Mouse (Mus musculus): Measurements from ENCODE around the gene Zfp869. TPM values are rescaled to one million over a fixed set of nuclear protein-coding genes. Genes with fewer than 3 reads are reported as not detected.
"Not testable (repeated sequence)": the region's sequence is repeated elsewhere in the genome, so short reads cannot be mapped to it uniquely, and the experiment has no call there.

Zfp869 gene
- polyA plus RNA-seq, 1 experiment from 2014 or later = 7.9 TPM

DNA sequence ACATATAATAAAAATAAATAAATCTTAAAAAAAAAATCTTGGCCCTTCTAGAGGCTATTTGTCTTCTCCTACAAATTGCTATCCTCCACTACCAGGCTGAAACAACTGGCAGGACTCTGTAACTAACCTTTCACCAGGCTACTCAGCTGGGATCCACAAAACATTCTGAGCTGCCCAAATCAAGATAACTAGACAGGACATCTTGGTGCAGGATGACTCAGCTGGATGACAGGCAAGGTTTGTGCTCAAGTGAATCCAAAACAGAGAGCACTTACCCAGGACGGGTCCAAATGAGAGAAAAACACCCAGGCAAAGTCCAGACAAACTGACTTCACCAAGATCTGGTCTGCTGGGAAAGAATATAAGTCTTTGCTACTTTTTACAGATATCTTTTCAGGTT, 25.0 kb upstream of the Zfp869 start:
- no peaks in the 10 kb centered on the region for H3K36me3 ChIP-seq (replicated peaks; ENCODE audit: insufficient read depth, low read length)
- WGBS (ENCODE audit: insufficient replicate concordance) = 67% methylated on average over 1 of the region's 1 CpGs
- ATAC-seq = no peak
- no peak overlapping the region for H3K4me3 ChIP-seq (ENCODE audit: low read depth, low read length)
- H3K4me2 ChIP-seq (ENCODE audit: low read depth, low read length) = no peak overlapping the region
- H3K27me3 ChIP-seq (ENCODE audit: insufficient read depth, low read length) = no peaks in the 10 kb centered on the region
- H3K27ac ChIP-seq (ENCODE audit: low read depth) = no peak overlapping the region
- H3K9me3 ChIP-seq (ENCODE audit: low read length) = no peaks in the 10 kb centered on the region
- no peaks in the 10 kb centered on the region for H3K4me1 ChIP-seq (ENCODE audit: insufficient read depth)
- H3K9ac ChIP-seq (replicated peaks) = no peak overlapping the region
- TF ChIP-seq EP300 (IDR thresholded peaks at IDR 0.05; ENCODE audit: low read depth) (no peak), CTCF (IDR thresholded peaks at IDR 0.05; ENCODE audit: low read depth) (no peak)
- no peak for DNase-seq

DNA sequence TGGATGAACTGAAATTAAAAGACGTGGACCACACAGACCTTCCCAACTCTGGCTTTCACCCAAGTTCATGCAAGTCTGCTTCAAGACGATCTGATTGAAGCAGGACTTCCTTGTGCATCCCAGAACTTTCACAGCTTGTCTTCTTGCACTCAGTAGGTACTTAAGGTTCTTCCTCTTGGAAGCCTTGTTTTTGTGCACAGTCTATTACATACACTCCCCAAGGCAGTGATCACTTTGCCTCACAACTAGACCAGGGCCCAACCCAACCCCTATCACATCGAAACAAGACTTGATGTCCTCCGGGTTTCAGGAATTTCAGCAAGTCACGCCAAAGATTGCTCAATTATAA, 6.7 kb upstream of the Zfp869 start:
- H3K4me3 ChIP-seq (ENCODE audit: low read depth, low read length) = peak overlapping the region; percentile 81
- H3K27me3 ChIP-seq (ENCODE audit: insufficient read depth, low read length) = no peaks in the 10 kb centered on the region
- H3K36me3 ChIP-seq (replicated peaks; ENCODE audit: insufficient read depth, low read length) = peaks cover 15% of the 10 kb centered on the region; the same call in 1 of the 2 replicates
- H3K27ac ChIP-seq (ENCODE audit: low read depth) = 0 out of 2 replicates have a peak overlapping the region, but pooled peaks have one; percentile 19
- 0 out of 2 replicates have a peak, but pooled peaks have one; percentile 0 for ATAC-seq
- H3K4me1 ChIP-seq (ENCODE audit: insufficient read depth) = peaks cover 12% of the 10 kb centered on the region
- 32% methylated on average over 5 of the region's 5 CpGs for WGBS (ENCODE audit: insufficient replicate concordance)
- H3K4me2 ChIP-seq (ENCODE audit: low read depth, low read length) = peak overlapping the region; percentile 71
- DNase-seq = no peak
- no peak for TF ChIP-seq EP300 (IDR thresholded peaks at IDR 0.05; ENCODE audit: low read depth)
- no peak for TF ChIP-seq CTCF (IDR thresholded peaks at IDR 0.05; ENCODE audit: low read depth)
- H3K9ac ChIP-seq (replicated peaks) = no peak overlapping the region
- H3K9me3 ChIP-seq (ENCODE audit: low read length) = no peaks in the 10 kb centered on the region

DNA sequence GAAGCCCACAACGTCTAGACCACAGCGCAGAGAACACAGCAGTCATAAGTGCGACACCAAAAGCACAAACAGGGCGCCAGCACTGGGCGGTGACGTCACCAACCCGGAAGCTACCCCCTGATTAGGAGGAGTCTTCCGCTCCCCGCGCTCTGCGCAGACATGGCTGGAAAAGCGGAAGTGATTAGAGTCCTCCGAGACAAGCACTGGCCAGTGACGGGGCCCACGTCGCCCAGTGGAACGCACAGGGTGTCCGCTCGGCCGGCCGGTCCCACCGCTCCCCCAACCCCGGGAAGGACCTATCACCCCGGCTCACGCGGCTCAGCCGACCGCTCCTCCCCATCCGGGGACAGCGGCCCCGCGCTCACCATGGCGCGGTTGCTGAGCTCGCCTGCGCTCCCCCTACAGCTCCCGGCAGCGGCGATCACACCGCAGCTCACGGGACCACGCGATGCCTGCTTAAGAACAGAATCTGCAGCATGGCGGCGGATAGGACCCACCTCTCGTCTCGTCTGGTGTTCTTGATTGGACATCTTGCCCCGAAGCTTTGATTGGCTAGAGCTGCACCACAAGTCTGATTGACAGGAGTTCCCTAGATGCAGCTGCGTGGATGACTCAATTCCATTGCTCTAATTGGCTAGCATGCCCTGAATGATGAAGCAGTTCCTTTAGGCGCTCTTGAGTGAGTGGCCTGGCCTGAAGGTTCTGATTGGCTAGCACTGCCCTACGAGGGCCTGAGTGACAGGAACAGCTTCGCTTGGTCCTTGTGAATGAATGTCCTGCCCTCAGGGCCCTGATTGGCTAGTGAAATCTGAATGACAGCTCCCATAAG, 6.1 kb upstream of the Zfp869 start:
- H3K27ac ChIP-seq (ENCODE audit: low read depth) = peak overlapping the region; percentile 99
- H3K4me3 ChIP-seq (ENCODE audit: low read depth, low read length) = peak overlapping the region; percentile 81
- DNase-seq = peak; percentile 94

DNA sequence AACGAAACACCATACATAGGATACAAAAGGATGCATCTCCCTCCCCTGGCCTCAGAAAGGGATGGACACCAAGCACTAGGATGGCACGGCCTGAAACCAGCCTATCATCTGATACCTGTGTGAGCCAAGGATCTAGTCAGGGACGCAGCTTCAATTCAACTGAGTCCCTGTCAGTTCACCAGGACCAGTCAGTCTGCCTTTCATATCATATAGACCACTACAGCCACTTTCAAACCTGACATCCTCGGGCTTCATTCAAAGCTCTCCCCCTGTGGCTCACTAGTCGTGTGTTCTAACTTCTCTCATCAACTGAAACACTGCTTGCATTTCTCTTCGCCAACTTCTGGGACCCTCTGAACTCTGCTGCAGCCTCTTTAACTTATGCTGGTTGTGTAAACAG, 4.8 kb upstream of the Zfp869 start:
- Histone ChIP-seq H3K27ac (ENCODE audit: low read depth) (no peak overlapping the region), H3K9ac (replicated peaks) (peak overlapping the region; percentile 53), H3K27me3 (ENCODE audit: insufficient read depth, low read length) (no peaks in the 10 kb centered on the region), H3K9me3 (ENCODE audit: low read length) (no peaks in the 10 kb centered on the region), H3K36me3 (replicated peaks; ENCODE audit: insufficient read depth, low read length) (peaks cover 23% of the 10 kb centered on the region), H3K4me1 (ENCODE audit: insufficient read depth) (peaks cover 12% of the 10 kb centered on the region), H3K4me3 (ENCODE audit: low read depth, low read length) (peak overlapping the region; percentile 81), H3K4me2 (ENCODE audit: low read depth, low read length) (peak overlapping the region; percentile 63)
- 80% methylated on average over 6 of the region's 6 CpGs for WGBS (ENCODE audit: insufficient replicate concordance)
- no peak for TF ChIP-seq EP300 (IDR thresholded peaks at IDR 0.05; ENCODE audit: low read depth)
- no peak for TF ChIP-seq CTCF (IDR thresholded peaks at IDR 0.05; ENCODE audit: low read depth)
- ATAC-seq = no peak
- DNase-seq = no peak

More for the DNA sequence above, 6.1 kb upstream of the Zfp869 start:
- H3K4me2 ChIP-seq (ENCODE audit: low read depth, low read length) = peak overlapping the region; percentile 71
- H3K4me1 ChIP-seq (ENCODE audit: insufficient read depth) = peaks cover 12% of the 10 kb centered on the region
- peak; percentile 96 for ATAC-seq
- H3K9me3 ChIP-seq (ENCODE audit: low read length) = no peaks in the 10 kb centered on the region
- peaks cover 20% of the 10 kb centered on the region for H3K36me3 ChIP-seq (replicated peaks; ENCODE audit: insufficient read depth, low read length)
- TF ChIP-seq CTCF (IDR thresholded peaks at IDR 0.05; ENCODE audit: low read depth) (no peak), EP300 (IDR thresholded peaks at IDR 0.05; ENCODE audit: low read depth) (peak; percentile 25; the same call in 1 of the 2 replicates)
- H3K27me3 ChIP-seq (ENCODE audit: insufficient read depth, low read length) = no peaks in the 10 kb centered on the region
- peak overlapping the region; percentile 89 for H3K9ac ChIP-seq (replicated peaks)
- under 1% methylated on average over 52 of the region's 52 CpGs for WGBS (ENCODE audit: insufficient replicate concordance)

DNA sequence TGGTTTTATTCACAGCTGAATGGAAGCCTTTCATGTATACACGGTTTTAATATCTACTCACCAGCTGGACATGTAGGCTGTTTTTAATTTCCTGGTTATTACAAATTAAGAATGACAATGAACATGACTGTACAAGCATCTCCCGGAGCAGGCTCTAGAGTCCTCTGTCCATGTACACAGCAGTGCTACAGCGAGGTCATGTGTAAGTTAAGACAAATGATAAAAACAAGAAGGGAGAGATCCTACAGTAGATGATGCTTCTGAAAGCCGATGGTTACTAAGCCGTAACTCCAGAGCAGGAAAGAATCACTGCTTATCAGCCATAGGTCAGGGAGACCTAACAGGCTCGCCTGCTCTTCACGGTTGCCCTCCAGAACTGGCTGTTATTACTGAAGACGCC, 3.0 kb upstream of the Zfp869 start:
- no peak for DNase-seq
- ATAC-seq = no peak
- TF ChIP-seq EP300 (IDR thresholded peaks at IDR 0.05; ENCODE audit: low read depth) (no peak), CTCF (IDR thresholded peaks at IDR 0.05; ENCODE audit: low read depth) (no peak)
- no peak overlapping the region; the same call in 1 of the 2 replicates for H3K9ac ChIP-seq (replicated peaks)
- H3K27ac ChIP-seq (ENCODE audit: low read depth) = no peak overlapping the region
- no peaks in the 10 kb centered on the region for H3K27me3 ChIP-seq (ENCODE audit: insufficient read depth, low read length)
- no peaks in the 10 kb centered on the region for H3K9me3 ChIP-seq (ENCODE audit: low read length)
- H3K4me2 ChIP-seq (ENCODE audit: low read depth, low read length) = no peak overlapping the region
- peaks cover 12% of the 10 kb centered on the region for H3K4me1 ChIP-seq (ENCODE audit: insufficient read depth)
- H3K36me3 ChIP-seq (replicated peaks; ENCODE audit: insufficient read depth, low read length) = peaks cover 41% of the 10 kb centered on the region
- no peak overlapping the region for H3K4me3 ChIP-seq (ENCODE audit: low read depth, low read length)
- 83% methylated on average over 8 of the region's 8 CpGs for WGBS (ENCODE audit: insufficient replicate concordance)

DNA sequence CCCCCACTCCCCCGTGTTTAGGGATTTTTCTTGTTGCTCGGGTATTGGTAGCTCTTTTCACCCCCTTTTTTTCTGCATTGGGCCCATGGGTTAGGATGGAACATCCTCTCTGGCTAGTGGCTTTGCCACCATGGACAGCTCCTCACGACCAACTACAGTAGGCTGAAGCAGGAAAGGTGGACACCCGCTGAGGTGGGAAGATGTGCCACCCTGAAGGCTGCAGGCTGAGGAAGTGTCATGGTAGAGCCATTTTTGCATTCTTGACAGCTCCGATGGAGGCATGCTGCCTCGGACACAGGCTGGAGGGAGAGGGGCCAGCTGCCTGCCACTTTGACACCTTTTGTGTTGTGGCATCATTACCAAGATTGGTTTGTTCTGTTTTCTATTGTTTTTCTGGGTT, 8.7 kb downstream of the Zfp869 start:
- no peak for ATAC-seq
- Histone ChIP-seq H3K27ac (ENCODE audit: low read depth) (no peak overlapping the region), H3K9me3 (ENCODE audit: low read length) (peaks cover 6% of the 10 kb centered on the region; the same call in 1 of the 2 replicates), H3K4me2 (ENCODE audit: low read depth, low read length) (no peak overlapping the region), H3K27me3 (ENCODE audit: insufficient read depth, low read length) (no peaks in the 10 kb centered on the region), H3K4me3 (ENCODE audit: low read depth, low read length) (no peak overlapping the region), H3K9ac (replicated peaks) (no peak overlapping the region), H3K4me1 (ENCODE audit: insufficient read depth) (no peaks in the 10 kb centered on the region), H3K36me3 (replicated peaks; ENCODE audit: insufficient read depth, low read length) (peaks cover 34% of the 10 kb centered on the region)
- no peak for DNase-seq
- no peak for TF ChIP-seq CTCF (IDR thresholded peaks at IDR 0.05; ENCODE audit: low read depth)
- no peak for TF ChIP-seq EP300 (IDR thresholded peaks at IDR 0.05; ENCODE audit: low read depth)
- 66% methylated on average over 6 of the region's 6 CpGs for WGBS (ENCODE audit: insufficient replicate concordance)

DNA sequence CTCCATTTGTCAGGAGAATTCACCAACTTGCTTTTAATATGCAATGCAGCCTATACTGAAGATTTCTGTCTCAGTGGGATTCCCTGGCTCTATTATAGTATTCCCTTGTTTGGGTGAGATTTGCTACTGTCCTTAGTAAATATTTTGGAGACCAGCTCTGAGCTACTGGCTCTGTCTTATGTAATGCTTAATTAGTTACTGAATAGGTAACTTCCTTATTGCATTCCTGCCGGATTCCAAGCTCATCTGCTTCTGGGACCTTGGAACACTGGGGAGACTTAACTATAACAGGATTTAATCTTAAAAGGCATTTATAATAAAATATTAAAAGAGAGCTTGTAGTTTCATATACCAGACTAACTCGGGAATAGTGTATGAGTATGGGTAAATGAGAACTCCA, 45.5 kb downstream of the Zfp869 start:
- not testable (repeated sequence) for H3K9me3 ChIP-seq (ENCODE audit: low read length); ATAC-seq; H3K4me2 ChIP-seq (ENCODE audit: low read depth, low read length); DNase-seq; H3K27me3 ChIP-seq (ENCODE audit: insufficient read depth, low read length); H3K27ac ChIP-seq (ENCODE audit: low read depth); H3K4me3 ChIP-seq (ENCODE audit: low read depth, low read length); H3K4me1 ChIP-seq (ENCODE audit: insufficient read depth); H3K36me3 ChIP-seq (replicated peaks; ENCODE audit: insufficient read depth, low read length); H3K9ac ChIP-seq (replicated peaks)
- 55% methylated on average over 2 of the region's 2 CpGs for WGBS (ENCODE audit: insufficient replicate concordance)

Data from liver, postnatal 0 days (tissue).